Mouse (Mus musculus) forebrain, embryonic 11.5 days (tissue): ENCODE data around the gene Tctex1d4. TPM values are rescaled to one million over a fixed set of nuclear protein-coding genes. Genes with fewer than 3 reads are reported as not detected.

Experiments
- ATAC-seq: fragments of 200-750 bp; cut with Nextera tagmentation; replicated peaks from 2 replicates; pipeline ENCODE4 v1.8.0; 2017; ENCODE audit warnings: moderate TSS enrichment; ENCODE audit not compliant: low FRiP score
- DNase-seq: peaks from one replicate; pipeline ENCODE4 v3.0.0-alpha.2; 2017; ENCODE audit warnings: low spot score
- H3K27ac ChIP-seq: fragments of 300-500 bp; sonication (generic); 2 replicates; pipeline ENCODE4 v1.5.1; 2014; ENCODE audit warnings: low read depth, low read length
- H3K27me3 ChIP-seq: fragments of 300-500 bp; sonication (generic); 2 replicates; pipeline ENCODE4 v1.6.1; 2014; ENCODE audit warnings: mild to moderate bottlenecking, low read length, mixed read lengths; ENCODE audit not compliant: control insufficient read depth, insufficient read depth
- H3K36me3 ChIP-seq: fragments of 300-500 bp; sonication (generic); 2 replicates; pipeline ENCODE4 v1.6.1; 2014; ENCODE audit warnings: mild to moderate bottlenecking, low read length, moderate library complexity, mixed read lengths; ENCODE audit not compliant: control insufficient read depth, insufficient read depth
- H3K4me1 ChIP-seq: fragments of 300-500 bp; sonication (generic); replicated peaks from 2 replicates; pipeline ENCODE4 v1.6.1; 2014; ENCODE audit warnings: low read length, mixed read lengths; ENCODE audit not compliant: control insufficient read depth, insufficient read depth
- H3K4me2 ChIP-seq: fragments of 300-500 bp; sonication (generic); 2 replicates; pipeline ENCODE4 v1.6.1; 2014; ENCODE audit warnings: low read depth, mild to moderate bottlenecking, low read length, moderate library complexity, mixed read lengths; ENCODE audit not compliant: severe bottlenecking
- H3K4me3 ChIP-seq: fragments of 300-500 bp; sonication (generic); 2 replicates; pipeline ENCODE4 v1.5.1; 2014; ENCODE audit warnings: low read depth, low read length
- H3K9ac ChIP-seq: fragments of 300-500 bp; sonication (generic); 2 replicates; pipeline ENCODE4 v1.6.1; 2014; ENCODE audit warnings: low read length
- H3K9me3 ChIP-seq: fragments of 300-500 bp; sonication (generic); 2 replicates; pipeline ENCODE4 v1.6.1; 2016; ENCODE audit warnings: low read length, mixed read lengths; ENCODE audit not compliant: control insufficient read depth
- WGBS: fragments of 180-500 bp; shearing (Covaris S2); extraction: QIAGEN DNeasy Blood & Tissue Kit; methylation state at CpG from one replicate; pipeline ENCODE4 v1.1.7; 2014; 5-methylcytosine and 5-hydroxymethylcytosine counted together
- polyA plus RNA-seq: library from polyadenylated mRNA; unstranded; fragments of >200 nt; fragmentation: Nextera tagmentation; extraction: Ambion mirVana; gene quantifications from 2 replicates; pipeline ENCODE4 v1.2.1, GENCODE M21; 2014

Gene Tctex1d4
- polyA plus RNA-seq, 1 experiment from 2014 or later = not detected

DNA sequence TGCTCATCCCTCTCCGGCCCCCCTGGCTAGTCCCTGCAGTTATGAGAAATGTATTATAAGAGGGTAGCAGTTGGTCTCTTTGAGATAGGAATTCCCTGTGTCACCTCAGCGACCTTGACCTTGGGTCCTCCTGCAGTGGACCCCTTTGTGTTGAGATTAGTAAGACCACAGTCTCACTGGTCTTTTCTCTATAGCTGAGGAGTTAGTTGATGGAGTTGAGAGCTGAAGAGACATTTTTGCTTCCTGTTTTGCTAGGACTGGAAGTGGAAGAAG lies 27.9 kb upstream of the Tctex1d4 start:
- 74% methylated on average over 2 of the region's 2 CpGs for WGBS

GRCm38 (mm10) chr4:117100036-117100435 lies 26.6 kb upstream of the Tctex1d4 start:
- ATAC-seq (no peak), DNase-seq (no peak)
- Histone ChIP-seq H3K27ac (no peak overlapping the region), H3K4me2 (no peak overlapping the region), H3K4me3 (no peak overlapping the region), H3K36me3 (no peaks in the 10 kb centered on the region), H3K27me3 (peaks cover 10% of the 10 kb centered on the region; the same call in 1 of the 2 replicates), H3K4me1 (peaks cover 9% of the 10 kb centered on the region), H3K9ac (no peak overlapping the region), H3K9me3 (no peaks in the 10 kb centered on the region)
- 67% methylated on average over 4 of the region's 4 CpGs for WGBS

More for the DNA sequence above, 27.9 kb upstream of the Tctex1d4 start:
- Histone ChIP-seq H3K27me3 (peaks cover 14% of the 10 kb centered on the region; the same call in 1 of the 2 replicates), H3K9me3 (no peaks in the 10 kb centered on the region), H3K4me2 (no peak overlapping the region), H3K27ac (no peak overlapping the region), H3K9ac (no peak overlapping the region), H3K4me1 (peaks cover 9% of the 10 kb centered on the region), H3K4me3 (no peak overlapping the region), H3K36me3 (no peaks in the 10 kb centered on the region)
- DNase-seq (no peak), ATAC-seq (no peak)

GRCm38 (mm10) chr4:117101218-117101617 lies 25.4 kb upstream of the Tctex1d4 start:
- peak; percentile 58 for DNase-seq
- no peak for ATAC-seq
- H3K9me3 ChIP-seq = no peaks in the 10 kb centered on the region
- H3K4me3 ChIP-seq = no peak overlapping the region
- H3K27me3 ChIP-seq = peaks cover 6% of the 10 kb centered on the region; the same call in 1 of the 2 replicates
- 40% methylated on average over 7 of the region's 7 CpGs for WGBS
- H3K36me3 ChIP-seq = no peaks in the 10 kb centered on the region
- H3K9ac ChIP-seq = no peak overlapping the region
- no peak overlapping the region for H3K27ac ChIP-seq
- H3K4me2 ChIP-seq = no peak overlapping the region
- peaks cover 3% of the 10 kb centered on the region; the same call in 1 of the 2 replicates for H3K4me1 ChIP-seq

- no peaks in the 10 kb centered on the region for H3K27me3 ChIP-seq
- H3K4me3 ChIP-seq = no peak overlapping the region
- no peak for ATAC-seq
- H3K4me1 ChIP-seq = no peaks in the 10 kb centered on the region
- H3K27ac ChIP-seq = no peak overlapping the region
- H3K9ac ChIP-seq = no peak overlapping the region
- H3K36me3 ChIP-seq = no peaks in the 10 kb centered on the region; the same call in 1 of the 2 replicates
- no peak for DNase-seq
- 85% methylated on average over 10 of the region's 10 CpGs for WGBS
- no peak overlapping the region for H3K4me2 ChIP-seq
- no peaks in the 10 kb centered on the region for H3K9me3 ChIP-seq
Measured at GRCm38 (mm10) chr4:117104672-117105071, 21.9 kb upstream of the Tctex1d4 start.

DNA sequence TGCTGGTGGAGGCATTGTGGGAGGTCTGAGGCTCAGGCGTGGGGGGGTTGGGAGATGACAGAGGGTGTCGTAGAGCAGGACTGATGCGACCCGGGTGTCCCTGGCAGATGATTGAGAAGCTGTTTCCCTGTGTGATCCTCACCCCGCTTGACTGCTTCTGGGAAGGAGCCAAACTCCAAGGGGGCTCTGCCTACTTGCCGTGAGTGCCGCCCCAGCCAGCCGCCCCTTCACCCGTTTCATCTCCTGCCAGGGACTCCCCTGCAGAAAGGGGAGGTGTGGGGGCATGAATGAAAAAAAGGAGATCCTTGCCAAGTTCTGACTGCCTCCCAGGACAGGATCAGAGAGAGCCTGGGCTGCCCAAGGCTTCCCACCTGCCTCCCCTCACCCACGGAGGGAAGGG lies 21.5 kb upstream of the Tctex1d4 start:
- no peak overlapping the region for H3K4me2 ChIP-seq
- DNase-seq = no peak
- ATAC-seq = no peak
- no peaks in the 10 kb centered on the region for H3K27me3 ChIP-seq
- H3K27ac ChIP-seq = no peak overlapping the region
- 75% methylated on average over 10 of the region's 10 CpGs for WGBS
- no peak overlapping the region for H3K4me3 ChIP-seq
- H3K4me1 ChIP-seq = no peaks in the 10 kb centered on the region
- H3K36me3 ChIP-seq = no peaks in the 10 kb centered on the region; the same call in 1 of the 2 replicates
- H3K9me3 ChIP-seq = no peaks in the 10 kb centered on the region
- H3K9ac ChIP-seq = no peak overlapping the region

DNA sequence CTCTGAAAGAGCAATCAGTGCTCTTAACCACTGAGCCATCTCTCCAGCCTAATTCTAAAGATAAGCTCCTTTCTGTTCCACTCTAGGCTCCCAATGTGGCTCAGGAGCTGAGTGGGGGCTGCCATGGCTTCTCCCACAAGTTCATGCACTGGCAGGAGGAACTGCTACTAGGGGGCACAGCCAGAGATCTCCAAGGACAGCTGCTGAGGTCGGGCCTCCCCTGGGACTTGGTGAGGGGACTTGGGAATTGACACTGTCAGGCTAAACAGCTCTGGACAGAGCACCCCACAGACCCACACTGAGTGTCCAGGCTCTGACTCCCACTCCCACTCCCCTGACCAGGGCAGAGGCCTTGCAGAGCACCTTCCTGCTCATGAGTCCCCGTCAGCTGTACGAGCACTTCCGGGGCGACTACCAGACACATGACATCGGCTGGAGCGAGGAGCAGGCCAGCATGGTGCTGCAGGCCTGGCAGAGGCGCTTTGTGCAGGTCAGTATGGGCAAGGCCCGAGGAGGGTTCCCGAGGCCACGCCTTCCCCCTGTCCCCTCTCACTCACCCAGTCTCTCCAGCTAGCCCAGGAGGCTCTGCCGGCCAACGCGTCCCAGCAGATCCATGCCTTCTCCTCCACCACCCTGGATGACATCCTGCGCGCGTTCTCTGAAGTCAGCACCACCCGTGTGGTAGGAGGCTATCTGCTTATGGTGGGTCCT lies 18.6 kb upstream of the Tctex1d4 start:
- Histone ChIP-seq H3K27me3 (no peaks in the 10 kb centered on the region), H3K36me3 (peaks cover 2% of the 10 kb centered on the region; the same call in 1 of the 2 replicates), H3K4me1 (no peaks in the 10 kb centered on the region), H3K27ac (no peak overlapping the region), H3K9me3 (no peaks in the 10 kb centered on the region), H3K9ac (no peak overlapping the region), H3K4me2 (no peak overlapping the region), H3K4me3 (no peak overlapping the region)
- DNase-seq (no peak), ATAC-seq (no peak)
- 90% methylated on average over 18 of the region's 18 CpGs for WGBS

GRCm38 (mm10) chr4:117108524-117108849 lies 18.1 kb upstream of the Tctex1d4 start:
- no peak for ATAC-seq
- no peaks in the 10 kb centered on the region for H3K27me3 ChIP-seq
- WGBS = 97% methylated on average over 6 of the region's 6 CpGs
- H3K4me3 ChIP-seq = no peak overlapping the region
- no peak overlapping the region for H3K27ac ChIP-seq
- peaks cover 2% of the 10 kb centered on the region; the same call in 1 of the 2 replicates for H3K36me3 ChIP-seq
- H3K9me3 ChIP-seq = no peaks in the 10 kb centered on the region
- H3K9ac ChIP-seq = no peak overlapping the region
- DNase-seq = no peak
- no peaks in the 10 kb centered on the region for H3K4me1 ChIP-seq
- no peak overlapping the region for H3K4me2 ChIP-seq

DNA sequence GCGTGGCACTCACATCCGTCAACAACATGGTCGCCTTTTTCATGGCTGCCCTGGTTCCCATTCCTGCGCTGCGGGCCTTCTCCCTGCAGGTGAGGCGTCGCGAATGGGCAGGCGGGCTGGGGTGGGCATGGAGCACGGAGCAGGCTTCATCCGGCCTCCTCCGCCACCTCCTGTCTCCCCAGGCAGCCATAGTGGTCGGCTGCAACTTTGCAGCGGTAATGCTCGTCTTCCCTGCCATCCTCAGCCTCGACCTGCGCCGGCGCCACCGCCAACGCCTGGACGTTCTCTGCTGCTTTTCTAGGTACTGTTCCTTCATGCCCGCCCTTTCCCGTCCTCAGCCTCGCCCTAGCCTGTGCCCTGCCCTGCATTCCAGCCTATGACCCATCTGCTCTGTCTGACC lies 17.3 kb upstream of the Tctex1d4 start:
- no peak for DNase-seq
- no peaks in the 10 kb centered on the region for H3K9me3 ChIP-seq
- no peak for ATAC-seq

GRCm38 (mm10) chr4:117110249-117110648 lies 16.3 kb upstream of the Tctex1d4 start:
- ATAC-seq (no peak), DNase-seq (no peak)
- WGBS = 89% methylated on average over 13 of the region's 13 CpGs
- Histone ChIP-seq H3K4me2 (no peak overlapping the region), H3K36me3 (peaks cover 2% of the 10 kb centered on the region; the same call in 1 of the 2 replicates), H3K27me3 (no peaks in the 10 kb centered on the region), H3K9me3 (no peaks in the 10 kb centered on the region), H3K4me1 (no peaks in the 10 kb centered on the region), H3K4me3 (no peak overlapping the region), H3K27ac (no peak overlapping the region), H3K9ac (no peak overlapping the region)

More for the DNA sequence above, 17.3 kb upstream of the Tctex1d4 start:
- Histone ChIP-seq H3K27ac (no peak overlapping the region), H3K27me3 (no peaks in the 10 kb centered on the region), H3K4me3 (no peak overlapping the region), H3K4me1 (no peaks in the 10 kb centered on the region), H3K4me2 (no peak overlapping the region), H3K36me3 (peaks cover 2% of the 10 kb centered on the region; the same call in 1 of the 2 replicates), H3K9ac (no peak overlapping the region)
- WGBS = 92% methylated on average over 25 of the region's 25 CpGs
